Mouse (Mus musculus): ENCODE results near the gene Kcmf1. TPM values are rescaled to one million over a fixed set of nuclear protein-coding genes. Genes with fewer than 3 reads are reported as not detected.
"Not testable (repeated sequence)": the region's sequence is repeated elsewhere in the genome, so short reads cannot be mapped to it uniquely, and the experiment has no call there.

Kcmf1 gene
- total RNA-seq, 4 experiments from 2014 or later = 181 to 260 (median 210) TPM

DNA sequence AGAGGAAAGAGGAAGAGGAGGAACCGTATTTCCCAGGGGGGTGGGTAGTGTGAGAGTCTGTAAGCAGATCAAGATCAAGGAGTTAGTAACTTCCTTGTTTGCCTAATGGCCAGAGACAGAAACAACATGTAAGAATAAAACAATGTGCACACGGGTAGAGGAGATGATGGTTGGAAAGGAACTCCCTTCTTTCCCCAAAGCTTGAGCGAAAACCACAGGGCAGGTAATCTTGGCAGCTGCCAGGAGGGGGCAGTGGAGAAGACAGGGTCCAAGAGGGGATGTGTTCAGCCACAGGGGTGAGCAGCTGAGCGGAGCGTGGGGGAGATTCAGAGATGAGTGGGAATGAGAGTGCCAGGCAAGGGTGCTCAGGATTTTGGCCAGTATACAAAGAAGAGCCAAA is 48.1 kb downstream of the Kcmf1 start:
- no peak for DNase-seq (ENCODE audit: low spot score in 2 of 2)

DNA sequence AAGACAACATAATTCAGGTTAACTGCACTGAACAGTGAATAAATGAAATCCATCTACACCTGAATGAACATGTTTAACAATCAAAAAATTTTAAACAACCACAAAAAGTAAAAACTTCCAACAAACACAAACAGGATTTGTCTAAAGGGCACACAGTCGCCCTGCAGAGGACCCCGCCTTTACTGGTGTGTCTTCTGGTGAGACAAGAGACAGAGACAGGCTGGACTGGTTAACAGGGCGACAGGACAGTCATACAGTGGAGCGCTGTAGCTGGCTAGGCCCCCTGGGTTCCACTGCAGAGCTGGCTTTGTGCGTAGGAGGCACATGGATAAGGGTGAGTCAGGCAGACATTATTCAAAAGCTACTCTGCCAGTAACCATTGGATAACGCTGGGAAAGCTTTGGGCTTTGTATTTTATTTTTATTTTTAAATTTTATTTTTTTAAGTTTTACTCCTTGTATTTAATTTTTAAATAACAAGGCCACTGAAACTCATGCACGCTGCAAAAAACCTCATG is 57.7 kb downstream of the Kcmf1 start:
- DNase-seq (ENCODE audit: low spot score in 2 of 2) = no peak

DNA sequence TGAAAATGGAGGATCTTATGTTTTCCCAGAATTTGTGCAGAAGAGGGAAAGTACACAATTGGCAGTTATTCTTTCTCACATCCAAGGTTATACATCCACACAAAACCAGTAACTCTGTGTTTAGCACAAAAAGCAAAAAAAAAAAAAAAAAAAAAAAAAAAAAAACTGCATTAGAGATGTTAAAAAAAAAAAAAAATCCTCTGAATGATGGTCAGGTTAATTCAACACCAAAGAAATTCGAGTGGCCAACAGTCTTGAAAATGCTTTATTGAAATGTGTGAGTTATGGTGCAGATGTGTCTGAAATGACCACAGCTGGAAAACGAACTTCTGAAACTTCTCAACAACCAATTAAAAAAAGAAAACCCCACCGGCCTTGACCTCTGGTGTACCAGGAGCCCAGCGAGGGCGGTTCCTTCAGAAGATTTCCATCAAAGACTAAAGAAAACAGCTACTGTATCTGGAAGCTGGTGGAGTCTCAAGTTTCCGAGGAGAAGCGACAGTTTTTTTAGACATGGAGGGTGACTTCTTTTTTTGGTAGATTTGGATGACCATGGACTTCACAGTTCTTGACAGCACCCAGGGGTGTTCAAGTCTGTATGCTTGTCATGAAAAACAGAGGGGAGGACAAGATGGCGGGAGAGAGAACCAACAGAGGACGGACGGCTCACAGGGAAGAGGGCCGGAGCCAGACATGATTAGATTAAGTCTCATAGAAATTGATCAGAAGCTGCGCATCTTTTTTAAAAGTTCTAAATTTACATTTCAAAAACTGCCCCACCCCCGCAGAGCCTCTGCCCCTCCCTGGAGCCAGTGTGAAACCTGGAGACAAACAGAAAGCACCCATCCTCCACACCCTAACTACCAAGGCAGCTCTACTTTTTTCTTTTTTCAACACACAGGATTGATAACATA is 58.7 kb downstream of the Kcmf1 start:
- no peak for DNase-seq (ENCODE audit: low spot score in 2 of 2)

DNA sequence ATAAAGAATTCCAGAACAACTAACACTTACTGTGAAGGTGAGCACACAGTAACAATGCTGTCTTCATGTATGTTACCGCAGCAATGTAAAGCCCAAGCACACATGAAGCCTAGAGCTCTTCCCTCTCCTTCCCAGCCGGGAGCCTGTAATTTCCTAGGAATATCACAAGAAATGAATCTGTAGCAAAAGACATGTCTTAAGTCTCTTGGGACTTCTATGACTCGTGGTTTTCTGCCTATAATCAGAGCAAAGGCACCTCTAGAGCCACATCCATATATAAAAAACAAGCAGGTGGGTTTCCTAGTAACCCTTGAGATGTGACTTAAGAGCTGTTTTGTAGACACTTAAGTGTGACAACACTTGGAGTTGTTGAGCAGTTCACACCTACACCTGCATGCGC is 62.0 kb downstream of the Kcmf1 start:
- DNase-seq (ENCODE audit: low spot score in 2 of 2) = no peak

DNA sequence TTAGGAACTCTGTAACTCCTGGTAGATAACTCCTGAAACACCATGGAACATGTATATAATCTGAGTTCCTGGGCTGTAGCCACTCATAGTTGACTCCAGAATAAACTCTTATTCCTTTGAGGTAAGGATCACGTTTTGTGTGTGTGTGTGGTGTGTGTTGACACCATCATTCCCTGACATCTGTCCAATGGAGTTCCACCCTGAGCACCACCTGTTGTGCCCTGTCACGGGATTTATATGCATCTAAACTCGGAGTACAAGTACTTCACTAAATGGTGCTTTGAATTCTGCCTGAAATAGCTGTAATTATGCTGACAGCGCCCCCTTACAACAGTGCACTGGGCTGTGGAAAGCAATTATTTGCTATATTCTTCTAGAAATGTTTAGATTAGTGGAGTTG is 65.3 kb downstream of the Kcmf1 start:
- DNase-seq (ENCODE audit: low spot score in 2 of 2) = no peak

DNA sequence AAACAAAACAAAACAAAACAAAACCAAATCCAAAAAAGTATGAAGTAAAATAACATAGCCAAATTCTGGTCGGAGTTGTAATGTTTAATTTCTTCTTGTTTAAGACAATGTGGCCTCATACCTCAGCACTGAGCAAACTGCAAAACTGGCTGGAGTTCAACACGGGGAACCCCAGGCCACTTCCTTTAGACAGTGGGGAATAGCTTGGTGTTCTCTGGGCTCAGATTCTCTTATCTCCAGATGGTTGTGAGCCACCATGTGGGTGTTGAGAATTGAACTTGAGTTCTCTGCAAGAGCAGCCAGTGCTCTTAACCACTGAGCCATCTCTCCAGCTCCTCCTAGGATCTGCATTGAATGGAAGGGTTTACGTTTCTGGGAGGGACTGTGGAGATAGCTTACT is 67.9 kb downstream of the Kcmf1 start:
- no peak for DNase-seq (ENCODE audit: low spot score in 2 of 2)

DNA sequence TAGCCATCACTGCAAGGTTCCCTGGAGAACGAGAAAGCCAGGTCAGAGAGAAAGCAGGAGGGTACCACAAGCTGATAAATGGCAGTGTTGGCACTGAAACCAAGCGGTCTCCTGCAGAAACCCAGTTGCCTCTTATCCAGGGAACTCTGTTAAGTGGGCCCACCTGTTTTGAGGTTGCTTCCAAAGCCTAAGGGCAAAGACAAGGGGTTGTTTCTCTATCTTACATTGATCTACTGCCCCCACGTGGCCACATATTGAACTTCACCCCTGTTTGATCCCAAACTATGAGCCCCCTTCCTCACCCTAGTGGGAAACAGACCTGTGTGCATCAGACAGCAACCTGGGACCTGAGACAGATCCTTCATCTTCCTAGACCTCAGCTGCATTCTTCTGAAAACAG is 68.5 kb downstream of the Kcmf1 start:
- DNase-seq (ENCODE audit: low spot score in 2 of 2) = peak; percentile 32 to 48

DNA sequence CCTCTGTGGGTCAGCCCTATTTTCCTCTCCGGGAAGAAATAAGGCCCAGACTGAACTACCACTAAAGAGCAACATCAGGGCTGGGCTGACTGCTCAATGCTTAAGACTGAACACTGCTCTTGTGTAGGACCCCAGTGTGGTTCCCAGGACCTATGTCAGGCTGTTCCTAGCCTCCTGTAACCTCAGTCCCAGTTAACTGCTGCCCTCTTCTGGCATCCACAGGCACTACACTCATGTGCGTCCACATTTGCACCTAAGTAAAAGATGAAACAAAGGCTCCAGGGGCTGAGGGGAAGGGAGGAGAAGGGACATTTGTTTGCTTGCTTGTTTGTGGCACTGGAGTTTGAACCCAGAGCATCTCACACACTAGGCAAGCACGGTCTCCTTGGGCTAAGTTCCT is 70.9 kb downstream of the Kcmf1 start:
- DNase-seq (ENCODE audit: low spot score in 2 of 2) = no peak

DNA sequence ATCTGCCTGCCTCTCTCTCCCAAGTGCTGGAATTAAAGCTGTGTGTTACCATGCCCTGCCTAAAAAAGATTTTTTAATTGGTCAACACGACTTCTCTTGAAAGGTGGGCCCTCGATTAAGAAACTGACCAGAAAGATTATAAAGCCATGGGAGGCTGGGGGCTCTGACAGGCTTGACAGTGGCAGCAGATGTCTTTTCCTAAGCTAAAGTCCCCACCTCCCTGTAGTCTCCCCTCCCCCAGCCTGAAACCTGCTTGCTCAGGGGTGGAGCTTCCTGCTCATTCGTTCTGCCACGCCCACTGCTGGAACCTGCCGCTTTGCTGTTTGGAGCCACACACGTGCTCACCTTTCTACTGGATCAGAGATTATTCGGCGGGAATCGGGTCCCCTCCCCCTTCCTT is 71.7 kb downstream of the Kcmf1 start:
- DNase-seq (ENCODE audit: low spot score in 2 of 2) = not testable (repeated sequence)

DNA sequence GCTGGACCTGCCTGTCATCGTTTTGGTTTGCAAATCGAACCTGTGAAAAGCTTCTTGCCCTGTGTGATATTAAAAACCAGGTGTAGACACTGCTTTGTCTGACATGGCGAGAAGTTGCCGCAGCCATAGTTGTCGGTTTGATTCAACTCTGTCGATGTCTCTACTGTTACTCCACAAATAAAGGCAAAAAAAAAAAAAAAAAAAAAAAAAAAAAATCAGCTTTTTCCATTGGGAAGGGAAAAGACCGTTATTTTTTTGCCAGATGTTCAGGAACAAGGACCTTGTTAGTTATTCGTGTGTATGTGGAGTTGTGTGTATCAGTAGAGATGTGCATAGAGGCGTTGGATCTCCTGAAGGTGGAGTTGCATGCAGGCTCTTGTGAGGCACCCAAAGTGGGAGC is 74.0 kb downstream of the Kcmf1 start:
- DNase-seq (ENCODE audit: low spot score in 2 of 2) = no peak

DNA sequence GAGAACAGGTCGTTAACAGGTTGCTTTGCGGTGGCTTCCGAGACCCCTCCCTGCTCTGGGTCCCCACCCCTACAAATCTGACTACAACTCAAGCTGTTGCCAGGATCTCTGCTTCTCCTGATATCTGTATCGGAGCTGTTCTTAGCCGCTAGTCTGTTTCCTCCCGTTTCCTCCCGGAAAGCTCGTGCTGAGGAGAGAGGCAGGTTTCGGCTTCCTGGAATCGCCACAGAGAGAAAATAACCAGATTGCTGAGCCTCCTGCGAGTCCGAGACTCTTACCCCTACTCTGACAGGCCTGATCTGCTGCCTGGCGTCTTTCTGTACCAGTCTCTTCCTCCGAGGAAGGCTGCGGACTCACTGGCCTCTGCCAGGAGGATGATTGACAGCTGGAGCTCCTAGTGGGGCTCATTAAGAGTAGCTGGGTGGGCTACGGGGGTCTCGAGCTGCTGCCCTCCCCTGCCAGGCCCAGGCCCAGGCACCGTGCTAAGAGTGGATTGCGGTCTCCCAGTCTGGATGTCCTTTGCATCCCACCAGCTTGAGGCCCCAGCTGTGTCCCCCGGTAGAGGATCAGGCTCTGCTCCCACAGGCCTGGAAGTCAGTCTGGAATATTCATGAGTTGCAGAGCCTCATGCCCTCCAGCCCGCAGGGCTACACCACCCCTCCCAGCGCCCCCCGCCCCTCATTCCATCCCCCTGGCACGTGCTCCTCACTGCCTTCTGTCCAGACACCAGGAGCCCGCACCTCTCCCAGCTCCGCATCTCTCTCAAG is 74.6 kb downstream of the Kcmf1 start:
- no peak for DNase-seq (ENCODE audit: low spot score in 2 of 2)

DNA sequence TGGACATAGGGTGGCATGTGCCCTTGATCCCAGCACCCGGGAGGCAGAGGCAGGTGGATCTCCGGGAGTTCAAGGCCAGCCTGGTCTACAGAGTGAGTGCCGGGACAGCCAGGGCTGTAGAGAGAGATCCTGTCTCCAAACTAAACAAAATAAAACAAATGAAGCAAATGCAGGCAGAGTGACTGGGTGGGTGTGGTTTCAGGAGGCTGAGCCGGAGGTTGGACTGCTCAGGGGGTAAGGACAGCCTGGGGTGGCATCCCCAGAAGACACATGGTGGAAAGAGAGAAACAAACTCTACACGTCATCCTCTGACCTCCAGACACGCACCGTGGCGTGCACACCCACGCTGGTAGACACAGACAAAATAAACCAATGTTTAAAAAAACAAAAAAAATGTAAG is 86.3 kb downstream of the Kcmf1 start:
- DNase-seq (ENCODE audit: low spot score in 2 of 2) = no peak

DNA sequence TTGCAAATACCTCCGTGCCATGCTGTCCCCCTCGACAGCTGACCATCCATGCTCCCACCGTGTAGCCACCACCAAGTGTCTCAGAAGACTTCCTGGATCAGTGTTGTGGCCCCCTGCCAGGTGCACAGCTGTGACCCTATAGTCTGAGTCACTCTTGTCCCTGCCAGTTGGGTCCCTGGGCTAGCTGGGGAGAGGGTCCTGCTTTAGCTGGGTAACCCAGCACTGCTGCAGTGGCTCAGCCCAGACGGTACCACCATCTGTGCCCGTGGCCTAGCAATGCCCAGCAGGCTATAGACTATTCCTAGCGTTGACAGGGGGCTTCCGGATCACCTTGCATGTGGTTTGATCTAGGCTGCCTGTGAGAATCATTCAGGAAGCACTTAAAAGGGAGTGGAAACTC is 89.5 kb downstream of the Kcmf1 start:
- DNase-seq (ENCODE audit: low spot score in 2 of 2) = no peak

DNA sequence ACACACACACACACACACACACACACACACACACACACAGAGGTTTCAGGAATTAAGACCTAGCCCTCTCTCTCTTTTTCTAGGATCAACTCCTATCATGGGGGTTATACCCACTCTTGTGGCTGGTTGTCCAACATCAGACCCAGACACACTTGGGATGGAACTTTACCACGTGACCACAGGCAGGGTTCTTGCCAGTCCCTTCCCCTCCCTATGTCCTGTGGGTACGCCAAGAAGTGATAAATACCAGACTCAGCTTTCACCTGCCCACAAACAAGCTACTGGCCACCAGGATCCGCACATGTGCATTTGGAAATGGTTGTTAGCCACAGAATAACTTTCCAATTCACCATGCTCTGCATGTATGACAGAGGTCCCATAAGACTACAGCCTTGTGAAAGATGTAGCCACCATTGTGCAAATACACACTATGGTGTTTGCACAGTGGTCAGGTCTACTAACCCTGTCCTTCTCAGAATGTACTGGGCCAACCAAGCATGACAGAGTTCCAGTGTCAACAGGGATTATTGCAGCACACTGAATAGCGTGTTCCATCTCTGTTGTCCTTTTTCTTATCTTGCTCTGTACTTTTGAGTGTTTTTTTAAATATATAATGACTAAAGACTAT is 90.1 kb downstream of the Kcmf1 start:
- no peak for DNase-seq (ENCODE audit: low spot score in 2 of 2)

DNA sequence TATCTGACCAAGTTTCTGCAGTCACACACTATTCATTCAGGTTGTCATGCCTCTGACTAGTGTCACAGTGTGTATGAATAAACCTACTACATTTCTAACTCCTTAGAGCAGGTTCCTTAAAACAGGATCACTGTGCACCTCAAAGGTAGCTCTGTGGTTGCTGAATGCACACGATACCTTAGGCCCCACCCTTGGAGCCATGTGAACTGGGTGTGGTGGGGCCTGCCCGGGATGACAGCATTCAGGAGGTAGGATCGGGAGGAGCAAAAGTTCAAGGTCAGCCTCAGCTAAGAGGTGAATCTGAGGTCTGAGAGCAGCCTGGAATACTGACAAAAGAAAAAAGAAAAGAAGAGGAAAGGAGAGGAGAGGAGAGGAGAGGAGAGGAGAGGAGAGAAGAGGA is 91.4 kb downstream of the Kcmf1 start:
- DNase-seq (ENCODE audit: low spot score in 2 of 2) = no peak

DNA sequence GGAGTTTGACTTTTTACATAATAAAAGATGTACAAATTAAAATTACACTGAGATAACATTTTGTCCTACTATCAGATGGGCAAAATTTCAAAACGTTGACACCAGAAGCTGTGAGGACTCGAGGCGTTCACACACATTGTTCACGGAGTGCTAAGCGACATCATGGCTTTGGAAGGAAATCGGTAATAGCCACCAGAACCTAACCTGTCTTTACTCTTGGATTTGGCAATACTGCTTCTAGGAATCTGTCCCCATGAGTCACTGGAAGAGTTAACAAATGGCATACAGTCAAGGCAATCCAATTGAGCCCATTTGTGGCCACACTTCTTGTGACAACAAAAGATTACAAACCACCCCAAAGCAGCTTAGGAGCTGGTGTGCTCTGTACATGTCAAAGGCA is 96.1 kb downstream of the Kcmf1 start:
- no peak for DNase-seq (ENCODE audit: low spot score in 2 of 2)

DNA sequence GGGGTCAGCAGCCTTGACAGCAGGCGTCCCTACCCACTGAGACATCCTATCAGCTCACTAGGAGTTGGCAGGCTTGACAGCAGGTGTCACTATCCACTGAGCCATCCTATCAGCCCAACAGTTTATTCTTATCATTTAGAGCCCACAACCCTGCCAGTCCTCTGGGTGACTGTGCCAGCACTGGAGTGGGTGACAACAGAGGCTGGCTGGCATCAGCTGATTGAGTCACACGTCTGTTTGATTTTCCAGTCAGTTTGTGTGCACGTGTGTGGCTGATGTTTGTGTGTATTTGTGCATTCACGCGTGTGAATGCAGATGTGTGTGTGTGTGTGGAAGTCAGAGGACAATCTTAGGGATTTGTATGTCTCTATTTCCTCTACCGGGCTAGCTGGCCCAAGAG is 97.7 kb downstream of the Kcmf1 start:
- DNase-seq (ENCODE audit: low spot score in 2 of 2) = no peak

DNA sequence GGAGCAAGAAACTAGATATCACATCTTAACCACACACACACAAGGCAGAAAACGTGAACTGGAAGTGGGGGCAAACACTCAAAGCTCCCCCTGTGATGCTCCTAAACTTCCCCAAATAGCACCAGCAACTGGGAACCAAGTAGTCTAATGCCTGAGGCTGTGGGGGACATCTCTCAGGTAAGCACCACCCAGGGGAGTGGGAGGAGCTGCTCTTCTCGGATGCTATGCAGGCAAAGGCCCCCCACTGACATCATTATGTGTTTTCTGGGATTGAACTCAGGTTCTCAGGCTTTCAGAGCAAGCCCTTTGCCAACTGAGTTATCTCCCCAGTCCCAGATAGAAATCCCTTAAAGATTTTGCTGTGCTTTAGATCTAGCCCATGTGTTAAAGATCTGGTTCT is 99.1 kb downstream of the Kcmf1 start:
- no peak for DNase-seq (ENCODE audit: low spot score in 2 of 2)

DNA sequence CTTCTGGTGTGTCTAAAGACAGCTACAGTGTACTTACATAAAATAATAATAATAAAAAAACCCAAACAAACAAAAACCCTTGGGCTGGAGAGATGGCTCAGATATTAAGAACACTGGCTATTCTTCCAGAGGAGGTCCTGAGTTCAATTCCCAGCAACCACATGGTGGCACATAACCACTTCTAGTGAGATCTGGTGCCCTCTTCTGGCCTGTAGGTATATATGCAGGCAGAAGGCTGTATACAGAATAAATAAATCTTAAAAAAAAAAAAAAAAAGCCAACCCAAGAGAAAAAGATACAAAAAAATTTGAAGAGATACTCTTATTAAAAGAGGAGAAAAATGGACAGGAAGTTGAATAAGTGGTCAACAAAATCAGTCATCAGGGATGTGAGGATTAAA is 102.0 kb downstream of the Kcmf1 start:
- DNase-seq (ENCODE audit: low spot score in 2 of 2) = no peak

DNA sequence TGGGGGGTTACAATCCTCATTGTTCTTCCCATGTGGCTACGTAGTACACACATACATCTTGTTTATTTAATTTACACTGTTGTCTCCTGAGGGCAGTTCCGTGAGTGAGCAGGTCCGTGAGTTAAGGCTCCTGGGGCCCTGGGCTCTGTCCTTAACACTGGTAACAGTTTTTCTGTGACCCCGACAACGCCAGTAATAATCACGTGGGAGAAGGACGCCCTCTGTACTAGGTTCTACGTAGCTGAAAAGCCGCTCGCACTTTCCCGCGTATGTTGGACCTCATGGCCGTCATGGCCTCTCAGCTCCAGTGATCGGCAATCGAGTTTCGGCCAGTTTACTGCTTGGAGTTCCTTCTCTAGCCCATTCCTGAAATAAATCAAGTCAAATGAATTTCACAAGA is 104.3 kb downstream of the Kcmf1 start:
- no peak for DNase-seq (ENCODE audit: low spot score in 2 of 2)

DNA sequence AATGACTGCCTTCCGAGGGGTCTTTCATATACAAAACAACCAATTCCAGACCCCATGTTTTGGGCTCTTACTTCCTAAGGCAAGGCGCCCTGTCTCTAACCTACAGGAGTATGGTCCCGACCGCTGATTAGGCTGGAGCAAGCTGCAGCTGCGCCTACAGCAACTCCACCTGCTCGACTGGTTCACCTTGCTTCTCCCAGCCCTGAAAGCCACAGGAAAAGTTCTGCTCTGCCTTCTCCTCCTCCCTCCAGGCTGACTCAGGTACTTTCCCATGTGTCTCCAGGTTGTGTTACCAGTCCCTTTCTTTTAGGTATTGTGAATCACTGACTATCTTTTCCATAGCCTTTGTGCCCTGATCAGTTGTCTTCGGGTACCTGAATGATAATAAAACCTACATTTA is 104.9 kb downstream of the Kcmf1 start:
- DNase-seq (ENCODE audit: low spot score in 2 of 2) = no peak

DNA sequence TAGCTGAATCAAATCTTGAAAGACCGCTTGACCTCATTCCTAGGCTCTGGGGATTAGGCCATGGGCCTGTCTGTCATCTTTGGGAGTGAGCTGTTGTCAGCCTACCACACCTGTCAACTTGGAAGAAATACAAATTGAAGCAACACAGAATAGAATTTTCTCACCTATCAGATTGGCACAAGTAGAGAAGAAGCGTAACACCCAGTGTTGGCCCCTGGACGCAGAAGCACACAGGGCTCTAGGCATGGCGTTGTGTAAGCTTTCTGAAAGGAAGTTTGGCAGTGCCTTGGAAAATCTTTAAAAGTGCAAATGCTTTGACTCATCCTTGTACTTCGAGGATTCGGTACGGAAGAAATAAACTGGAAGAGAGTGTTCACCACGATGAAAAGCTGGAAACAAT is 107.1 kb downstream of the Kcmf1 start:
- DNase-seq (ENCODE audit: low spot score in 2 of 2) = no peak

Measured in gastrocnemius, adult 8-10 months (tissue).